Mouse (Mus musculus) heart, embryonic 12.5 days (tissue): ENCODE measurements around the gene Fgd3. TPM values are rescaled to one million over a fixed set of nuclear protein-coding genes. Genes with fewer than 3 reads are reported as not detected.

Experiments used
- ATAC-seq: fragments of 200-750 bp; cut with Nextera tagmentation; 2 replicates; pipeline ENCODE4 v1.8.0; 2017; ENCODE audit warnings: moderate TSS enrichment, moderate library complexity; ENCODE audit not compliant: insufficient number of reproducible peaks, low FRiP score
- H3K27ac ChIP-seq: fragments of 300-500 bp; sonication (generic); 2 replicates; pipeline ENCODE4 v1.5.1; 2016; ENCODE audit warnings: mild to moderate bottlenecking, moderate library complexity; ENCODE audit not compliant: poor library complexity, severe bottlenecking
- H3K27me3 ChIP-seq: fragments of 300-500 bp; sonication (generic); replicated peaks from 2 replicates; pipeline ENCODE4 v1.6.1; 2016; ENCODE audit warnings: mild to moderate bottlenecking, moderate library complexity
- H3K36me3 ChIP-seq: fragments of 300-500 bp; sonication (generic); 2 replicates; pipeline ENCODE4 v1.6.1; 2016; ENCODE audit warnings: mild to moderate bottlenecking, moderate library complexity
- H3K4me1 ChIP-seq: fragments of 300-500 bp; sonication (generic); replicated peaks from 2 replicates; pipeline ENCODE4 v1.6.1; 2016; ENCODE audit warnings: mild to moderate bottlenecking
- H3K4me2 ChIP-seq: fragments of 300-500 bp; sonication (generic); 2 replicates; pipeline ENCODE4 v1.6.1; 2016; ENCODE audit warnings: mild to moderate bottlenecking, moderate library complexity
- H3K4me3 ChIP-seq: fragments of 300-500 bp; sonication (generic); 2 replicates; pipeline ENCODE4 v1.5.1; 2016; ENCODE audit warnings: mild to moderate bottlenecking
- H3K9ac ChIP-seq: fragments of 300-500 bp; sonication (generic); 2 replicates; pipeline ENCODE4 v1.6.1; 2016; ENCODE audit warnings: mild to moderate bottlenecking, moderate library complexity
- H3K9me3 ChIP-seq: fragments of 300-500 bp; sonication (generic); replicated peaks from 2 replicates; pipeline ENCODE4 v1.6.1; 2016; ENCODE audit warnings: mild to moderate bottlenecking, moderate library complexity
- WGBS: fragments of 180-500 bp; shearing (Covaris S2); methylation state at CpG from one replicate; pipeline ENCODE4 v1.1.7; 2016; 5-methylcytosine and 5-hydroxymethylcytosine counted together
- polyA plus RNA-seq: library from polyadenylated mRNA; unstranded; fragments of >200 nt; fragmentation: Nextera tagmentation; extraction: Ambion mirVana; gene quantifications from 2 replicates; pipeline ENCODE4 v1.2.1, GENCODE M21; 2016

Gene Fgd3
- polyA plus RNA-seq, 1 experiment from 2014 or later = 0.15 TPM

DNA sequence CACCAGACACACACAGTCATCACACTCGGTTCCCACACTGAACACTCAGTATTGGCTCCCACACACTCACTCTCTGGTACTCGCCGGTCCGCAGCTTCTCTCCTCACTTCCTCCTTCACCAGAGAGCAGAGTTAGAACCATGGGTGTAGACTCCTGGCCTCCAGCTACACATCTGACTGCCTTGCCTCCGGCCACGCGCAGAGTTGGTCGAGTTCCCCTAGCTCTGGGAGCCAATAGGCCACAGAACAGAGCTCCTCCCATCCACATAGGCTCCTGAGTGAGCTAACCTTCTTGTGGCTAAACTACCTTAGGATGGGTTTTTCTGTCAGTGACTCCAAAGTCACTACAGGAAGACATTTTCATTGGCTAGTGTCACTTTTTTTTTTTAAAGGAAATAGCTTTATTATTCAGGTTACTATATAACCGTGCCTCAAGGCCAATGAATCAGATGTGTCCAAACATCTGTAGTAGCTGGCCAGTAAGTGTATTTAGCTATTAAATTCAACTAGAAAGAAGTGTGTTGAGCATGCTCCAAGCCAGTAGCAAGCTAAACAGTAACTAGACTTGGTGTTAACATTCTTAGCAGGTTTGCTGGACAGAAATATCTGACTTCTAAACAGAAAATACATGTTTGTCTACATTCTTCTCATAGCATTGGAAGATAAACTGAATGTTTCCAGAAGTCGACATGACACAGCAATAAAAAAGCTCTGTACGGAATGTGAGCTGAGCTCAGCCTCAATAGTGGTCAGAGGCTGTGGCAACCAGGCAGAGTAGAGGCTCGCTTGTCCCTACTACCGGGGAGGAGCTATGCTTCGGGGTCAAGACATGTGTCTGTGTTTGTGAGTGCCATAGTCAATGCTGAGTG is 21.4 kb downstream of the Fgd3 start:
- H3K27ac ChIP-seq = no peak overlapping the region; the same call in 1 of the 2 replicates
- H3K4me3 ChIP-seq = no peak overlapping the region
- H3K36me3 ChIP-seq = no peaks in the 10 kb centered on the region
- no peak overlapping the region for H3K9ac ChIP-seq
- H3K4me2 ChIP-seq = no peak overlapping the region
- no peaks in the 10 kb centered on the region for H3K4me1 ChIP-seq
- ATAC-seq = 0 out of 2 replicates have a peak, but pooled peaks have one; percentile 36
- WGBS = 72% methylated on average over 14 of the region's 14 CpGs
- H3K27me3 ChIP-seq = no peaks in the 10 kb centered on the region
- H3K9me3 ChIP-seq = no peaks in the 10 kb centered on the region

DNA sequence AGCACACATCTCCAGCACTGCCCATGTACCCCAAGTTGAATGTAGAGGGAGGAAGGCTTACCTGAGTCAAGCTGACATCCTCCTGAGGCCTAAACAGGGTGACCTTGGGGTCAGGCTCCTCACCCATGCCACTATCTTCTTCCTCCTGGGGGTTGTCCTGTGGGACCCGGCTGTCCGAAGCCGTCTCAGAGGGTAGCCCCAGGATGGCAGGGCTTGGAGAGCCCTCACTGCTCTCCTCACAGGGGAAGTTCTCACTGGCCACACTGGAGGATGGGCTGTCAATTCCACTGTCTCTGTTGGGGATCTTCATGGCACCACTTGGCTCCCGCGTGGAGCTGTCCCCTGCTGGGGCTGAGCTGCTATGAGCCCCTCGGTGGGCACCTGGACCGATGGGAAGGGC is 23.8 kb downstream of the Fgd3 start:
- Histone ChIP-seq H3K27ac (no peak overlapping the region), H3K27me3 (no peaks in the 10 kb centered on the region), H3K4me2 (no peak overlapping the region), H3K4me3 (no peak overlapping the region), H3K4me1 (no peaks in the 10 kb centered on the region), H3K9ac (no peak overlapping the region), H3K36me3 (no peaks in the 10 kb centered on the region), H3K9me3 (peaks cover 4% of the 10 kb centered on the region)
- peak; percentile 18; the same call in 1 of the 2 replicates for ATAC-seq
- 65% methylated on average over 7 of the region's 7 CpGs for WGBS

DNA sequence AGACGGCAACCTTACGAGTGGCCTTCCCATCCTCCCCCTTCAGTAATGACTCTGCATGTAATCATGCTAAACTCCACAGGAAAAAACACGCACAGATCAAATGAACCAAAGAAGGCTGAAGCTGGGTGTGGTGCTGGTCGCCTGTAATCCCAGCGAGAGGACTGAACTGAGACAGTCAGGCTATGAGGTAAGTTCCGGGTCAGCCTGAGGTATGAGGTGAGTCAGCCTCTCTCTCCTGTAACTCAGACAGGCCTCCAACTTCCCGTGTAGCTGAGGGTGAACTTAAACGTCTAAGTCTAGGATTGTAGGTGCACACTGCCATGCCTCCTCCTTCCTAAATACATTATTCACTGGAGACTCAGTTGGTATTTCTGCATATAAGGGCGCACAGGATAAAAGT is 26.0 kb downstream of the Fgd3 start:
- no peak overlapping the region for H3K9ac ChIP-seq
- no peak overlapping the region for H3K4me3 ChIP-seq
- no peak overlapping the region for H3K4me2 ChIP-seq
- 75% methylated on average over 9 of the region's 9 CpGs for WGBS
- H3K27ac ChIP-seq = no peak overlapping the region
- peaks cover 5% of the 10 kb centered on the region for H3K9me3 ChIP-seq
- no peaks in the 10 kb centered on the region for H3K36me3 ChIP-seq
- ATAC-seq = no peak
- no peaks in the 10 kb centered on the region for H3K4me1 ChIP-seq
- no peaks in the 10 kb centered on the region for H3K27me3 ChIP-seq

DNA sequence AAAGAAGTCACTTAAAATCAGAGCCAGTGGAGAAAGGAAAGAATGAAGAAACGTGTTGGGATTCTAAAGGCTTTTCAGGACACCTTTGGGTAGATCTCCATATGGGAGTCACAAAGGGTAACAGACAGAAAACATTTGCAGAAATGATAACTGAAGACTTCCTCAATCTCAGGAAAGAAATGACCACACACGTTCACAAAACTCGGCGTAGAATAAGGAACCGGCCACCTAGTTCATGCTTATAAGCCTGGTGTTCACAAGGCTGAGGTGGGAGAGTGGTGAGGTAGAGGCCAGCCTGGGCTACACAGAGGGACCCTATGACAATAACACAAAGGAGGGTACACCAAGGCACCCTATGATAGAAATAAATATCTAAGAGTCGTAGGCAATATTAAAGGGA is 28.2 kb downstream of the Fgd3 start:
- 90% methylated on average over 6 of the region's 6 CpGs for WGBS
- no peaks in the 10 kb centered on the region for H3K27me3 ChIP-seq
- H3K4me2 ChIP-seq = no peak overlapping the region
- H3K4me1 ChIP-seq = no peaks in the 10 kb centered on the region
- no peak overlapping the region for H3K27ac ChIP-seq
- peaks cover 5% of the 10 kb centered on the region for H3K9me3 ChIP-seq
- H3K36me3 ChIP-seq = no peaks in the 10 kb centered on the region
- no peak for ATAC-seq
- no peak overlapping the region for H3K9ac ChIP-seq
- H3K4me3 ChIP-seq = no peak overlapping the region

DNA sequence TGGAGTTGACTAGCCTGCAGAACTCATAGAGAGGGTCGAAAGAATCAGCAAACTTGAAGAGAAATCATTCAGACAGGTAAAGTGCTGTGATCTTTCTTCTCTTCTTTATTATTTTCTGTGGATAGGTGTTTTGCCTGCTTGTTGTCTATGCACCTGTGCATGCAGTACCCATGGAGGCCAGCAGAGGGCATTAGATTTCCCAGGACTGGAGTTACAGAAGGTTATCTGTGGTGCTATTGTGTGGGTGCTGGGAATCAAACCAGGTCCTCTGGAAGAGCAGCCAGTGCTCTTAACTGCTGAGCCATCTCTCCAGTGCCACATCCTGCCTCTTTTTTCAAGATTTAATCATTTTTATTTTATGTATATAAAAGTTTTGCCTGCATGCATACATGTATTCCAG is 28.7 kb downstream of the Fgd3 start:
- Histone ChIP-seq H3K27ac (no peak overlapping the region), H3K36me3 (no peaks in the 10 kb centered on the region), H3K4me2 (no peak overlapping the region), H3K4me1 (no peaks in the 10 kb centered on the region), H3K27me3 (no peaks in the 10 kb centered on the region), H3K4me3 (no peak overlapping the region), H3K9me3 (peaks cover 5% of the 10 kb centered on the region), H3K9ac (no peak overlapping the region)
- 49% methylated on average over 1 of the region's 1 CpGs for WGBS
- no peak for ATAC-seq

DNA sequence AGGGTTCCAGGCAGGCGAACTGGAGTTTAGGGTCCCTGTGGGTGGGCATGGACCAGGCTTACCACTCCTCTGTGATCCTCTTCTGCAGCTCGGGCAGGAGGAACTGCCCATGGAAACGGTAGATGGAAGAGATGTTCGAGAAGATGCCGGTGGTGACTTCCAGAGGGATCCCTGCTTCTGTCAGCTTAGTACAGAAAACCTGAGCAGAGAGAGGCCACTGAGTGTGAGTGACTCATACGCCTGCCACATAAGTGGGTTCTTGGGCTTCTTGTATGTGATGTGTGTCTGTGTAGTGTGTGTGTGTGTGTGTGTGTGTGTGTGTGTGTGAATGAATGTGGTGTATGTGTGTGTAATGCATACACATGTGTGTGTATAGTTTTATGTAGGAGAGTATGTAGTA is 32.9 kb downstream of the Fgd3 start:
- 77% methylated on average over 6 of the region's 6 CpGs for WGBS
- peaks cover 5% of the 10 kb centered on the region for H3K9me3 ChIP-seq
- no peaks in the 10 kb centered on the region for H3K36me3 ChIP-seq
- H3K27ac ChIP-seq = no peak overlapping the region
- H3K27me3 ChIP-seq = no peaks in the 10 kb centered on the region
- H3K4me2 ChIP-seq = no peak overlapping the region
- no peaks in the 10 kb centered on the region for H3K4me1 ChIP-seq
- no peak overlapping the region for H3K9ac ChIP-seq
- no peak for ATAC-seq
- no peak overlapping the region for H3K4me3 ChIP-seq

DNA sequence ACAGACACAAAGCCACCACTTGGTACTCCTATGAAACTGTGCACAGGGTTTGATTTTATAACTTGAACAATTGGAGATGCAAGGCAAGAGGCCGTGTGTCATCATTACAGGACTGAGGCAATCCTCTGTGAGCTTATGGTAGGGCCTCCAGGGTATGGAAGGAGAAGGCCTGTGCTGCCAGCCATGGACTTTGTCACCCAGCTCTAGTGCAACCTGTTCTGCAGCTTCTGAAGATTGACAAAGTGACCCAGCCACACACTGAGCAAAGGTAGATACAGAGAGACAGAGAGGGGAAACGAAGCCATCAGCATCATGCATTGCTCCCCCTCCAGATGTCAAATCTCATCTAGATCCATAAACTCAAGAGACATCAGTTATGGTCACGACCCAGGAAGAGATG is 33.4 kb downstream of the Fgd3 start:
- H3K4me2 ChIP-seq = no peak overlapping the region
- no peaks in the 10 kb centered on the region for H3K4me1 ChIP-seq
- no peak overlapping the region for H3K27ac ChIP-seq
- ATAC-seq = no peak
- H3K9ac ChIP-seq = no peak overlapping the region
- no peak overlapping the region for H3K4me3 ChIP-seq
- no peaks in the 10 kb centered on the region for H3K27me3 ChIP-seq
- H3K9me3 ChIP-seq = peaks cover 5% of the 10 kb centered on the region
- WGBS = 67% methylated on average over 3 of the region's 3 CpGs
- no peaks in the 10 kb centered on the region for H3K36me3 ChIP-seq

DNA sequence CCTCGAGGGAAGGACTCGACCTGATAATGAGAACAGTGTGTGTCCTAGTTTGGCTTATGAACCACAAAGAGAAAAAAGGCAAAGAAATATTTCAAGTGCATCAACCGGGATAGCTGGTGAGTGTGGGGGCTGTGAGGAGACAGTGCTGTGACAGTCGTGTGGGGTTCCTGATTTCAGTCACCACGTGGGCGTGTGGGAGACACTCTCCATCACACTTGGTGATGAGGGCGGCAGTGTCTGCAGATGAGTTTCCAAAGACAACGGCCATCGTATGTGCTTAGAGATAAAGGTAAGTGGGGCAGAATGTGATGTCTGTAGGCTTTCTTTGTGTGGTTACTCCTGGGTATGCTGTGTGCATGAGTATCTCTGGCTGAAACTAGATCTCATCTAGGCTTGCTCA is 36.4 kb downstream of the Fgd3 start:
- Histone ChIP-seq H3K4me1 (no peaks in the 10 kb centered on the region), H3K27me3 (no peaks in the 10 kb centered on the region), H3K36me3 (no peaks in the 10 kb centered on the region), H3K4me2 (no peak overlapping the region), H3K4me3 (no peak overlapping the region), H3K9ac (no peak overlapping the region), H3K9me3 (0 out of 2 replicates have a peak, but pooled peaks cover 5% of the 10 kb centered on the region), H3K27ac (no peak overlapping the region)
- no peak for ATAC-seq
- WGBS = 50% methylated on average over 9 of the region's 9 CpGs

DNA sequence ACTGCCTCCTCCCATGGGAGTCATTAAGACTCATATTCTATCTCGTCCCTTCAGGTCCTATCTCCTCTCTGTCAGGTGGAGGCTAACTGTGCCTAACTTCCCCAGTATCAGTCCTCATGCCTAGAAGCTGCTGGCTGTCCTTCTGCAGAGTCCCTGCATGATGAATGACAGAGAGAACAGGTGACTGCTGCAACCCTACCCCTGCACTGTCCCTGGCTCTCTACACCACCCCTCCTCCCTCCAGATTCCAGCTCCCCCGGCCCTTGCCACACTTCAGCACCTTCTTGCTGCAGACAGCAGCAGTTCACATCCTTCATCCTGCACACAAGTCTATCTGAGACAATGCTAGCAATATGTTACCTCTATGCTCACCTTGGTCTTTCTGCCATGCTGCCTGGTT is 37.9 kb downstream of the Fgd3 start:
- H3K9ac ChIP-seq = no peak overlapping the region
- no peaks in the 10 kb centered on the region for H3K27me3 ChIP-seq
- no peaks in the 10 kb centered on the region for H3K36me3 ChIP-seq
- no peak overlapping the region for H3K4me3 ChIP-seq
- H3K4me1 ChIP-seq = no peaks in the 10 kb centered on the region
- WGBS = 22% methylated on average over 2 of the region's 2 CpGs
- no peak overlapping the region for H3K4me2 ChIP-seq
- no peak overlapping the region for H3K27ac ChIP-seq
- H3K9me3 ChIP-seq = 0 out of 2 replicates have a peak, but pooled peaks cover 5% of the 10 kb centered on the region
- ATAC-seq = no peak

DNA sequence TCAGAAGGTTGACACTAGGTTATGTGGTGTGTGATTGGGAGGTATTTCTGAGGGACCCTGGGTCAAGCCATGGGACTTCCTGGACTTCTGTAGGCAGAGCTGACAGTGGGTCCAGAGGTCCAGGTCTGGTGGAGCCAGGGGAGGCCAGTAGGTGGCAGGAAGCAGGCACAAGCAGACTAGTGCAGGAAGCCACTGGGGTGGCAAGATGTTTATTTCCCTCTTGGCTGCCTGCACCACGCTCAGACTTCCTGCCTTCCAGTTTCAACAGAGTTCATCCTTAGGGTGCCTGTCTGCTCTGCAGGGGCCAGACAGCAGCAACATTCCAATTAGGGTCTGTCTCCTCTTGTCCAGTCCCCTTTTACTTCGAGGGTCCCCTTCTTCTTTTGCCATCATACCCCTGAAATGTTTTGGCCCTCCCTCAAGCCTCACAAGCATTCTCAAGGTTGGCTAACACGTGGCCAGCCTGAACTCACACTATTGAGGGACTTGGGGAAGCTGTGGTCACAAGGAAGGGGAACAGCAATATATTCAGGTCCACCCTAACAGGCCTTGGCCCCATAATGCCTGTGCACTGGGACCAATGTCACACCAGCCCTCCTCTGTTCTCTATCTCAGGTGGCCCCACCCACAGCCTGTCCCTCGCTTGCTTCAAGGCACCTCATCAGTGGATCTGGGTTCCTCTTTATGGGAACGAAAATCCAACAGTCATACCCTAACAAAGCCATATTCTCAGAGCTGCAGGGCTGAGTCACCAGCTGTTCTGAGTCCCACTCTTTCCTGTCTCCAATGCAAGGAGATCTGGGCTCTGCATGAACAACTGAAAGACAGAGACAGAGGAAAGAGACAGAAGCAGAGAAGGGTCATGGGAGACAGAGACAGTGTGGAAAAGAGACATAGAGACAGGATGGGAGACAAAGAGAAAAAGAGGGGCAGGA is 48.0 kb downstream of the Fgd3 start:
- H3K4me2 ChIP-seq = no peak overlapping the region
- no peaks in the 10 kb centered on the region for H3K36me3 ChIP-seq
- H3K4me1 ChIP-seq = 0 out of 2 replicates have a peak, but pooled peaks cover 4% of the 10 kb centered on the region
- no peak overlapping the region for H3K9ac ChIP-seq
- 57% methylated on average over 5 of the region's 5 CpGs for WGBS
- no peaks in the 10 kb centered on the region for H3K9me3 ChIP-seq
- H3K4me3 ChIP-seq = no peak overlapping the region
- no peak for ATAC-seq
- no peaks in the 10 kb centered on the region for H3K27me3 ChIP-seq
- no peak overlapping the region for H3K27ac ChIP-seq

DNA sequence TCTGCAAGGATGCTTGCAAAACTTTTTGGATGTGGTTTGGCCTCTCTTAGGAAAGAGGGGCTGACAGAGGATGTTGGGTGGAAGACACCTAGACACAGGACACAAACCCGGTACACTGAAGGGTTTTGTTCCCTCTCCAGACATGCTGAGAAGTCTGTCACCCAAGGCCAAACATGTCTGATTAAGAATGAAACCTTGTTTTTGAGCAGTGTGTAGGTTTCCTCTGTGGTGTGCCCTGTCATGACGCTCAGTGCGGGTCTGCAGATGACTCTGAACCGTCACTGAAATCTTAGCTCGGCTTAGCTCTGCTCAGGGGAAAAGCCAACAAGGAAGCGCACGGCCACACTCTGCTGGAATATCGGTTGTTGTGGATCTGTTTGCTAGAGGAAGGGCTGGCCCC is 49.6 kb downstream of the Fgd3 start:
- Histone ChIP-seq H3K9me3 (no peaks in the 10 kb centered on the region), H3K4me1 (0 out of 2 replicates have a peak, but pooled peaks cover 4% of the 10 kb centered on the region), H3K27ac (no peak overlapping the region), H3K9ac (no peak overlapping the region), H3K4me2 (no peak overlapping the region), H3K4me3 (no peak overlapping the region), H3K27me3 (no peaks in the 10 kb centered on the region), H3K36me3 (no peaks in the 10 kb centered on the region)
- WGBS = 71% methylated on average over 8 of the region's 8 CpGs
- no peak for ATAC-seq
